Mouse (Mus musculus) ovary, postnatal 14 days (tissue): ENCODE results near the gene Cry2.
"Not testable (repeated sequence)": the region's sequence is repeated elsewhere in the genome, so short reads cannot be mapped to it uniquely, and the experiment has no call there.

Experiments
- DNase-seq: peaks from one replicate; pipeline ENCODE4 v3.0.0; 2022; ENCODE audit warnings: low spot score

Gene Cry2

GRCm38 (mm10) chr2:92421723-92422387, 12.0 kb downstream of the Cry2 start:
- DNase-seq = no peak

GRCm38 (mm10) chr2:92411705-92412104, 22.1 kb downstream of the Cry2 start:
- DNase-seq = no peak

- DNase-seq = no peak
Observed at GRCm38 (mm10) chr2:92408309-92409045, 25.4 kb downstream of the Cry2 start.

GRCm38 (mm10) chr2:92405687-92406086, 28.2 kb downstream of the Cry2 start:
- no peak for DNase-seq

GRCm38 (mm10) chr2:92404737-92405136, 29.1 kb downstream of the Cry2 start:
- no peak for DNase-seq

GRCm38 (mm10) chr2:92403776-92404319, 30.0 kb downstream of the Cry2 start:
- DNase-seq = no peak

- no peak for DNase-seq
Observed at GRCm38 (mm10) chr2:92402591-92403326, 31.1 kb downstream of the Cry2 start.

- no peak for DNase-seq
Observed at GRCm38 (mm10) chr2:92401091-92401561, 32.7 kb downstream of the Cry2 start, which contains the start of gene Mapk8ip1. Mapk8ip1 (minus strand) TSS chr2:92401263.

GRCm38 (mm10) chr2:92400682-92401081, 33.2 kb downstream of the Cry2 start:
- no peak for DNase-seq

GRCm38 (mm10) chr2:92399877-92400276, 34.0 kb downstream of the Cry2 start:
- not testable (repeated sequence) for DNase-seq

- no peak for DNase-seq
Observed at GRCm38 (mm10) chr2:92397436-92397835, 36.4 kb downstream of the Cry2 start.

- no peak for DNase-seq
Observed at GRCm38 (mm10) chr2:92395535-92395934, 38.3 kb downstream of the Cry2 start.

GRCm38 (mm10) chr2:92392318-92393264, 41.3 kb downstream of the Cry2 start:
- DNase-seq = no peak

- no peak for DNase-seq
Observed at GRCm38 (mm10) chr2:92391703-92392317, 42.0 kb downstream of the Cry2 start.

GRCm38 (mm10) chr2:92391116-92391515, 42.7 kb downstream of the Cry2 start:
- DNase-seq = no peak

- DNase-seq = no peak
Observed at GRCm38 (mm10) chr2:92390206-92390930, 43.5 kb downstream of the Cry2 start.

- DNase-seq = no peak
Observed at GRCm38 (mm10) chr2:92389645-92390044, 44.2 kb downstream of the Cry2 start.

GRCm38 (mm10) chr2:92388891-92389641, 44.8 kb downstream of the Cry2 start:
- DNase-seq = peak; percentile 81

GRCm38 (mm10) chr2:92388081-92388517, 45.7 kb downstream of the Cry2 start:
- no peak for DNase-seq
